Mouse (Mus musculus) common myeloid progenitor, adult 5-6 weeks (primary cell): ENCODE data around the gene Fam20c. TPM values are rescaled to one million over a fixed set of nuclear protein-coding genes. Genes with fewer than 3 reads are reported as not detected.

Experiments used
- ATAC-seq: replicated peaks from 2 replicates; pipeline ENCODE4 v1.8.0; 2016; ENCODE audit warnings: low read depth, mild to moderate bottlenecking, moderate TSS enrichment, inconsistent platforms; ENCODE audit not compliant: poor library complexity, severe bottlenecking
- total RNA-seq: library from RNA; stranded (forward); fragments of 200-1000, 187-1606 nt; gene quantifications from 2 replicates; pipeline ENCODE4 v1.2.3, GENCODE M21; 2017

Fam20c gene
- total RNA-seq, 1 experiment from 2014 or later, result 0.87 TPM

GRCm38 (mm10) chr5:138788481-138789211 lies 34.3 kb downstream of the Fam20c start:
- no peak for ATAC-seq

- ATAC-seq, result no peak
Measured at GRCm38 (mm10) chr5:138790954-138791480, 36.7 kb downstream of the Fam20c start.

- ATAC-seq, result no peak
Measured at GRCm38 (mm10) chr5:138801588-138802116, 47.3 kb downstream of the Fam20c start.

GRCm38 (mm10) chr5:138804286-138804685 lies 50.0 kb downstream of the Fam20c start:
- ATAC-seq, result no peak

GRCm38 (mm10) chr5:138809767-138810166 lies 55.5 kb downstream of the Fam20c start:
- ATAC-seq, result no peak

- no peak for ATAC-seq
Measured at GRCm38 (mm10) chr5:138819780-138820179, 65.5 kb downstream of the Fam20c start, which contains the start of gene Gm5294. TSS of gene Gm5294 (plus strand) at chr5:138820080.

GRCm38 (mm10) chr5:138820717-138821332 lies 66.5 kb downstream of the Fam20c start:
- peak; percentile 67 for ATAC-seq

- no peak for ATAC-seq
Measured at GRCm38 (mm10) chr5:138825090-138825489, 70.8 kb downstream of the Fam20c start.

- ATAC-seq, result peak; percentile 56; the same call in 1 of the 2 replicates
Measured at GRCm38 (mm10) chr5:138833406-138833805, 79.1 kb downstream of the Fam20c start.

- peak; percentile 50 for ATAC-seq
Measured at GRCm38 (mm10) chr5:138834910-138835309, 80.6 kb downstream of the Fam20c start.

GRCm38 (mm10) chr5:138840981-138841380 lies 86.7 kb downstream of the Fam20c start:
- ATAC-seq, result no peak

- no peak for ATAC-seq
Measured at GRCm38 (mm10) chr5:138843168-138843824, 89.0 kb downstream of the Fam20c start.

- ATAC-seq, result peak; percentile 55; the same call in 1 of the 2 replicates
Measured at GRCm38 (mm10) chr5:138846506-138846905, 92.2 kb downstream of the Fam20c start.

GRCm38 (mm10) chr5:138848102-138848501 lies 93.8 kb downstream of the Fam20c start:
- peak; percentile 95 for ATAC-seq

- no peak for ATAC-seq
Measured at GRCm38 (mm10) chr5:138849682-138850461, 95.6 kb downstream of the Fam20c start.

- ATAC-seq, result no peak
Measured at GRCm38 (mm10) chr5:138850462-138850844, 96.1 kb downstream of the Fam20c start.

GRCm38 (mm10) chr5:138851296-138851780 lies 97.0 kb downstream of the Fam20c start:
- ATAC-seq, result no peak

- no peak for ATAC-seq
Measured at GRCm38 (mm10) chr5:138852151-138852550, 97.8 kb downstream of the Fam20c start.

- ATAC-seq, result peak; percentile 51
Measured at GRCm38 (mm10) chr5:138853349-138853748, 99.0 kb downstream of the Fam20c start.
